Mouse (Mus musculus): ENCODE data around the gene Eppin. TPM values are rescaled to one million over a fixed set of nuclear protein-coding genes. Genes with fewer than 3 reads are reported as not detected.
"Not testable (repeated sequence)": the region's sequence is repeated elsewhere in the genome, so short reads cannot be mapped to it uniquely, and the experiment has no call there.

Gene Eppin
- total and polyA plus RNA-seq, 3 experiments = 0.16 TPM; not detected in 2

DNA sequence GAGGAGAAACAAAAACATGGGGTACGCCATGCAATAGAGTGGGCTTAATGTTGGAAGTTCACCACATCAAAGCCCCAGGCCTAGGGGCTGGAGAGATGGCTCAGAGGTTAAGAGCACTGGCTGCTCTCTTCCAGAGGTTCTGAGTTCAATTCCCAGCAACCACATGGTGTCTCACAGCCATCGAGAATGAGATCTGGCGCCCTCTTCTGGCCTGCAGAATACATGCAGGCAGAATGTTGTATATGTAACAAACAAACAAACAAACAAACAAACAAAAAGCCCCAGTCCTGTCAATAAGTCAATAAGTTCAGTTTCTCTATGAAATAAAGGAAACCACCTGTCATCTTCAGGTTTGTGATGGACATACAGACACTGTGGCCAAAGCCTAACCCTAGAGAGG, 6.8 kb upstream of the Eppin start:
- Histone ChIP-seq H3K27ac (no peak overlapping the region), H3K36me3 (ENCODE audit: control insufficient read depth, insufficient read depth, low read length) (no peaks in the 10 kb centered on the region), H3K4me1 (ENCODE audit: control insufficient read depth, insufficient read depth, low read length) (no peaks in the 10 kb centered on the region), H3K27me3 (ENCODE audit: control insufficient read depth, insufficient read depth, low read length) (no peaks in the 10 kb centered on the region), H3K79me2 (replicated peaks; ENCODE audit: control insufficient read depth, insufficient read depth, low read length) (no peaks in the 10 kb centered on the region), H3K4me3 (no peak overlapping the region), H3K9ac (ENCODE audit: low read depth, low read length) (no peak overlapping the region)
- WGBS = 63% methylated on average over 3 of the region's 3 CpGs
- intact Hi-C loops (cut with DNase I) = no loop called here
- DNase-seq = no peak
- TF ChIP-seq POLR2A (IDR thresholded peaks at IDR 0.05; ENCODE audit: insufficient read depth, low read depth, low read length) = no peak
- peak; percentile 24 for TF ChIP-seq CTCF (IDR thresholded peaks at IDR 0.05)

DNA sequence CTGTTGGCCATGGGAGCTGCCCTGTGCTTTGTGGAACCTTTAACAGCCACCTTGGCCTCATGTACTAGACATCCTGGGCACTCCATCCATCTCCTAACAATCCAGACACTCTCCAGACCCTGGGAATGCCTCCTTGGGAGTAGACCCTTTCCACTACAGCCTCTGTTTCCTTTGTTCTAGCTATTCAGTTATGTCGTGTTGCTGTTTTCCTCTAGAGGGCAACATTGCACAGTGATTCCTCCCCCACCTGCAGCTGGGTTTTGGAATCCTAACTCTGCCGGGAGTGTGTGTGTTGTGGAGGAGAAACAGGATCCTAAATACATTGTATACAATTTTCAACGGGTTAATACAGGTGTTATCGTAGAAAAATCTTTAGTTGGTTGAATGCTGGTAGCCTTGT, 1.4 kb downstream of the Eppin start:
- intact Hi-C loops (cut with DNase I) = loop anchor here (1.0 to 2.0 kb wide), 2 partner anchors 134 to 203 kb away; no protein-coding TSS in a partner anchor
- WGBS = 6% methylated on average over 4 of the region's 4 CpGs

GRCm38 (mm10) chr2:164585025-164585725, 8.2 kb downstream of the Eppin start, which contains the start of gene Wfdc6a:
Gene Wfdc6a, minus strand, starts transcription at chr2:164585447.
- H3K79me2 ChIP-seq (replicated peaks; ENCODE audit: control insufficient read depth, insufficient read depth, low read length); H3K27ac ChIP-seq; intact Hi-C loops (cut with DNase I); H3K4me3 ChIP-seq; H3K9ac ChIP-seq (ENCODE audit: low read depth, low read length); H3K27me3 ChIP-seq (ENCODE audit: control insufficient read depth, insufficient read depth, low read length); H3K4me1 ChIP-seq (ENCODE audit: control insufficient read depth, insufficient read depth, low read length); H3K36me3 ChIP-seq (ENCODE audit: control insufficient read depth, insufficient read depth, low read length): not testable (repeated sequence)
- WGBS = 38% methylated on average over 13 of the region's 13 CpGs
- DNase-seq = peak; percentile 25 to 46

More for the DNA sequence above, 1.4 kb downstream of the Eppin start:
- H3K36me3 ChIP-seq (ENCODE audit: control insufficient read depth, insufficient read depth, low read length) = no peaks in the 10 kb centered on the region
- no peaks in the 10 kb centered on the region for H3K27me3 ChIP-seq (ENCODE audit: control insufficient read depth, insufficient read depth, low read length)
- no peaks in the 10 kb centered on the region; the same call in 1 of the 2 replicates for H3K79me2 ChIP-seq (replicated peaks; ENCODE audit: control insufficient read depth, insufficient read depth, low read length)
- DNase-seq = no peak
- no peak overlapping the region for H3K4me3 ChIP-seq
- H3K4me1 ChIP-seq (ENCODE audit: control insufficient read depth, insufficient read depth, low read length) = no peaks in the 10 kb centered on the region
- H3K9ac ChIP-seq (ENCODE audit: low read depth, low read length) = no peak overlapping the region
- TF ChIP-seq EP300 (IDR thresholded peaks at IDR 0.05; ENCODE audit: insufficient read depth, low read depth, low read length) (no peak), CTCF (IDR thresholded peaks at IDR 0.05) (peak; percentile 72)
- H3K27ac ChIP-seq = no peak overlapping the region

- intact Hi-C loops (cut with DNase I); DNase-seq: not testable (repeated sequence)
- 78% methylated on average over 6 of the region's 6 CpGs for WGBS
Measured at GRCm38 (mm10) chr2:164573359-164573758, 20.0 kb downstream of the Eppin start, which contains the start of gene Spint3. Gene Spint3, minus strand, starts transcription at chr2:164573459.

DNA sequence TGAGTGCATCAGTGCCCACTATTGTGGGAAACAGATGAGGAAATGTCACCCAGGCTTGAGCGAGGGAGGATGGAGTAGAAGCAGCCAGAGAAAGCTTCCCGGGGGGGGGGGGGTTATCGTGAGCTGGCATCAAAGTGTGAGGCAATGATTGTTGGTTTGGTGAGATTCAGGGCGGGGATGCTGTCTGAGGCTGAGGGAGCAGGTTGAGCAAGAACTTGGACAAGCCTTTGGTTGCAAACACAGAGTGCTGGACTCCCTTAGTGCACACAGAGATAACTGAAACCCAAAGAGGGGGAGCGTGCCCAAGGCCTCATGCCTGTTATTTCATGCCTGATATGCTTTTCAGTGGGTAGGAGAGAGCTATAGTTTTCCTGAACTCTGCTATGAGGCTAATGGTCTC, 25.9 kb downstream of the Eppin start:
- no peak overlapping the region for H3K9ac ChIP-seq (ENCODE audit: low read depth, low read length)
- H3K27me3 ChIP-seq (ENCODE audit: control insufficient read depth, insufficient read depth, low read length) = peaks cover 5% of the 10 kb centered on the region
- intact Hi-C loops (cut with DNase I) = no loop called here
- H3K27ac ChIP-seq = no peak overlapping the region
- no peak for TF ChIP-seq CTCF (IDR thresholded peaks at IDR 0.05)
- TF ChIP-seq EP300 (IDR thresholded peaks at IDR 0.05; ENCODE audit: insufficient read depth, low read depth, low read length) = no peak
- no peak for TF ChIP-seq POLR2A (IDR thresholded peaks at IDR 0.05; ENCODE audit: insufficient read depth, low read depth, low read length)
- DNase-seq = no peak
- 68% methylated on average over 5 of the region's 5 CpGs for WGBS
- H3K4me3 ChIP-seq = no peak overlapping the region
- peaks cover 1% of the 10 kb centered on the region; the same call in 1 of the 2 replicates for H3K4me1 ChIP-seq (ENCODE audit: control insufficient read depth, insufficient read depth, low read length)
- H3K36me3 ChIP-seq (ENCODE audit: control insufficient read depth, insufficient read depth, low read length) = no peaks in the 10 kb centered on the region
- no peaks in the 10 kb centered on the region for H3K79me2 ChIP-seq (replicated peaks; ENCODE audit: control insufficient read depth, insufficient read depth, low read length)

More at GRCm38 (mm10) chr2:164573359-164573758, 20.0 kb downstream of the Eppin start, which contains the start of gene Spint3:
- H3K36me3 ChIP-seq (ENCODE audit: control insufficient read depth, insufficient read depth, low read length); H3K4me3 ChIP-seq; H3K9ac ChIP-seq (ENCODE audit: low read depth, low read length); H3K27ac ChIP-seq; H3K79me2 ChIP-seq (replicated peaks; ENCODE audit: control insufficient read depth, insufficient read depth, low read length); H3K4me1 ChIP-seq (ENCODE audit: control insufficient read depth, insufficient read depth, low read length); H3K27me3 ChIP-seq (ENCODE audit: control insufficient read depth, insufficient read depth, low read length): not testable (repeated sequence)

GRCm38 (mm10) chr2:164566997-164567396, 26.4 kb downstream of the Eppin start:
- WGBS = 81% methylated on average over 2 of the region's 2 CpGs
- DNase-seq = no peak
- H3K27ac ChIP-seq = no peak overlapping the region
- no peak for TF ChIP-seq POLR2A (IDR thresholded peaks at IDR 0.05; ENCODE audit: insufficient read depth, low read depth, low read length)
- TF ChIP-seq EP300 (IDR thresholded peaks at IDR 0.05; ENCODE audit: insufficient read depth, low read depth, low read length) = no peak
- TF ChIP-seq CTCF (IDR thresholded peaks at IDR 0.05) = peak; percentile 12; the same call in 1 of the 2 replicates
- no peak overlapping the region for H3K4me3 ChIP-seq
- H3K9ac ChIP-seq (ENCODE audit: low read depth, low read length) = no peak overlapping the region
- peaks cover 5% of the 10 kb centered on the region for H3K27me3 ChIP-seq (ENCODE audit: control insufficient read depth, insufficient read depth, low read length)
- no peaks in the 10 kb centered on the region for H3K36me3 ChIP-seq (ENCODE audit: control insufficient read depth, insufficient read depth, low read length)
- peaks cover 1% of the 10 kb centered on the region; the same call in 1 of the 2 replicates for H3K4me1 ChIP-seq (ENCODE audit: control insufficient read depth, insufficient read depth, low read length)
- intact Hi-C loops (cut with DNase I) = no loop called here
- H3K79me2 ChIP-seq (replicated peaks; ENCODE audit: control insufficient read depth, insufficient read depth, low read length) = no peaks in the 10 kb centered on the region
